In genomic region chr6:118419050-118419920, GRCm38 (mm10) we compare ENCODE assay signal across 8 mouse cellular contexts. TPM values are rescaled to one million over a fixed set of nuclear protein-coding genes. Genes with fewer than 3 reads are reported as not detected.
DNase-seq lines count a peak whose midpoint lies in the region; ATAC-seq lines count a peak whose summit lies in the region.

Bms1 (minus strand) TSS chr6:118419474.

- H3K4me1 ChIP-seq in hindbrain, embryonic 12.5 days, result peaks cover 10% of the 10 kb centered on the region

- peak within 1 kb of the TSS; percentile 59 for H3K4me2 ChIP-seq in hindbrain, embryonic 12.5 days (replicated peaks)

- peak within 1 kb of the TSS; percentile 81 for H3K27ac ChIP-seq in hindbrain, embryonic 12.5 days

- no peaks in the 10 kb centered on the region for H3K27me3 ChIP-seq in hindbrain, embryonic 12.5 days

- DNase-seq in NIH3T3 (ENCODE audit: low read depth), result peak; percentile 99
- peak; percentile 99 for DNase-seq in cerebellum, postnatal 10 days
- DNase-seq in frontal cortex, postnatal 10 days (ENCODE audit: low spot score in 2 of 2), result peak; percentile 87 to 95
- DNase-seq in layer of hippocampus, postnatal 14 days (ENCODE audit: low spot score in 2 of 2), result peak; percentile 98 to 99
- peak; percentile 96 for DNase-seq in lung, postnatal 14 days
- DNase-seq in retina, adult 2 months (ENCODE audit: low read depth, low spot score), result peak; percentile 92
- peak; percentile 89 to 92 for DNase-seq in thymus, postnatal 36 days

- peak within 1 kb of the TSS; percentile 86 for H3K9ac ChIP-seq in hindbrain, embryonic 12.5 days

- peaks cover 25% of the 10 kb centered on the region for H3K36me3 ChIP-seq in hindbrain, embryonic 12.5 days

- ATAC-seq in hindbrain, embryonic 12.5 days (ENCODE audit: low FRiP score), result peak; percentile 99

- WGBS in hindbrain, embryonic 12.5 days, result 0% methylated on average over 67 of the region's 67 CpGs

- no peaks in the 10 kb centered on the region for H3K9me3 ChIP-seq in hindbrain, embryonic 12.5 days (replicated peaks)

- peak within 1 kb of the TSS; percentile 83 for H3K4me3 ChIP-seq in hindbrain, embryonic 12.5 days

RNA-seq across cellular contexts. Expression of gene Bms1, which starts in this region (rescaled TPM):
- 41.2 and 41.8 TPM in 2 replicates for polyA plus RNA-seq in hindbrain, embryonic 12.5 days (2016; fragmentation: Nextera tagmentation; extraction: Ambion mirVana)
- total RNA-seq in layer of hippocampus, postnatal 14 days (2021), result 10 to 100 TPM; 24.3 to 27.1 TPM

Comparison
In these comparisons a context has a peak if more than half of its experiments do, and no peak if none do; other contexts are left out.
1. Peak in every context shown above with its lines: DNase-seq, ATAC-seq, H3K4me3 ChIP-seq and H3K27ac ChIP-seq.